Comparison of ENCODE assay signal across 15 mouse cellular contexts in genomic region chr13:103807464-103807863, GRCm38 (mm10).
"Had no signal": no experiment of that assay in that cellular context is flagged by ENCODE, and none has a peak within 500 bp of the region (broad histone marks: within the 10 kb centered on the region; RNA-seq: fewer than 3 reads in every experiment).

No protein-coding gene starts in this region.

- H3K27me3 ChIP-seq: limb, embryonic 12.5 days; liver, embryonic 13.5 days; lung, embryonic 15.5 days; neural tube, embryonic 13.5 days had no signal

- H3K9ac ChIP-seq: limb, embryonic 12.5 days; liver, embryonic 13.5 days; liver, postnatal 0 days; lung, embryonic 15.5 days; neural tube, embryonic 13.5 days had no signal

- H3K4me2 ChIP-seq: limb, embryonic 12.5 days; liver, embryonic 13.5 days; lung, embryonic 15.5 days; neural tube, embryonic 13.5 days had no signal

- DNase-seq: kidney, postnatal 36 days; liver; liver, embryonic 13.5 days; liver, postnatal 0 days; lung, postnatal 14 days; midbrain, embryonic 14.5 days; right cerebral cortex, adult 18-20 months; right cerebral cortex, postnatal 25 days; thymus, postnatal 36 days had no signal

- H3K4me3 ChIP-seq: layer of hippocampus, adult 2 months; limb, embryonic 12.5 days; liver, embryonic 13.5 days; lung, embryonic 15.5 days; neural tube, embryonic 13.5 days had no signal

- H3K4me1 ChIP-seq: liver, embryonic 13.5 days; lung, embryonic 15.5 days had no signal

- H3K9me3 ChIP-seq: limb, embryonic 12.5 days; liver, embryonic 13.5 days; lung, embryonic 15.5 days; neural tube, embryonic 13.5 days had no signal

- H3K36me3 ChIP-seq: limb, embryonic 12.5 days; liver, embryonic 13.5 days; lung, embryonic 15.5 days had no signal

- ATAC-seq: liver, postnatal 0 days had no signal

- H3K27ac ChIP-seq: kidney, postnatal 0 days; layer of hippocampus, adult 2 months; limb, embryonic 12.5 days; liver, embryonic 13.5 days; lung, embryonic 15.5 days; macrophage had no signal
